Mouse (Mus musculus) hindbrain, embryonic 14.5 days (tissue): ENCODE results near the gene Gm11492. TPM values are rescaled to one million over a fixed set of nuclear protein-coding genes. Genes with fewer than 3 reads are reported as not detected.
A peak's percentile ranks its signal among the peaks of the same experiment; 100 is the strongest.

Experiments used
- ATAC-seq: fragments of 200-750 bp; cut with Nextera tagmentation; 2 replicates; pipeline ENCODE4 v1.8.0; 2017; ENCODE audit warnings: moderate number of reproducible peaks, mild to moderate bottlenecking, moderate TSS enrichment, moderate library complexity; ENCODE audit not compliant: low FRiP score
- DNase-seq: peaks from one replicate; pipeline ENCODE4 v3.0.0-alpha.2; 2015; ENCODE audit warnings: low spot score
- H3K27ac ChIP-seq: fragments of 300-500 bp; sonication (generic); 2 replicates; pipeline ENCODE4 v1.5.1; 2014; ENCODE audit warnings: mild to moderate bottlenecking, moderate library complexity
- H3K27me3 ChIP-seq: fragments of 300-500 bp; sonication (generic); 2 replicates; pipeline ENCODE4 v1.6.1; 2014; ENCODE audit warnings: mild to moderate bottlenecking, low read length, mixed read lengths; ENCODE audit not compliant: control insufficient read depth, insufficient read depth
- H3K36me3 ChIP-seq: fragments of 300-500 bp; sonication (generic); replicated peaks from 2 replicates; pipeline ENCODE4 v1.6.1; 2014; ENCODE audit not compliant: control insufficient read depth, insufficient read depth
- H3K4me1 ChIP-seq: fragments of 300-500 bp; sonication (generic); replicated peaks from 2 replicates; pipeline ENCODE4 v1.6.1; 2014; ENCODE audit warnings: antibody characterized with exemption, low read length, mixed read lengths; ENCODE audit not compliant: control insufficient read depth, insufficient read depth
- H3K4me2 ChIP-seq: fragments of 300-500 bp; sonication (generic); replicated peaks from 2 replicates; pipeline ENCODE4 v1.6.1; 2014; ENCODE audit warnings: mild to moderate bottlenecking, moderate library complexity
- H3K4me3 ChIP-seq: fragments of 300-500 bp; sonication (generic); replicated peaks from 2 replicates; pipeline ENCODE4 v1.5.1; 2014; ENCODE audit warnings: mild to moderate bottlenecking, low read length
- H3K9ac ChIP-seq: fragments of 300-500 bp; sonication (generic); 2 replicates; pipeline ENCODE4 v1.6.1; 2014
- H3K9me3 ChIP-seq: fragments of 300-500 bp; sonication (generic); 2 replicates; pipeline ENCODE4 v1.6.1; 2016; ENCODE audit warnings: low read length; ENCODE audit not compliant: control insufficient read depth
- WGBS: fragments of 180-500 bp; shearing (Covaris S2); extraction: QIAGEN DNeasy Blood & Tissue Kit; methylation state at CpG from one replicate; pipeline ENCODE4 v1.1.7; 2014; 5-methylcytosine and 5-hydroxymethylcytosine counted together
- polyA plus RNA-seq: library from polyadenylated mRNA; unstranded; fragments of >200 nt; fragmentation: Nextera tagmentation; extraction: Ambion mirVana; gene quantifications from 2 replicates; pipeline ENCODE4 v1.2.1, GENCODE M21; 2014

Gene Gm11492
- polyA plus RNA-seq, 1 experiment from 2014 or later = not detected

DNA sequence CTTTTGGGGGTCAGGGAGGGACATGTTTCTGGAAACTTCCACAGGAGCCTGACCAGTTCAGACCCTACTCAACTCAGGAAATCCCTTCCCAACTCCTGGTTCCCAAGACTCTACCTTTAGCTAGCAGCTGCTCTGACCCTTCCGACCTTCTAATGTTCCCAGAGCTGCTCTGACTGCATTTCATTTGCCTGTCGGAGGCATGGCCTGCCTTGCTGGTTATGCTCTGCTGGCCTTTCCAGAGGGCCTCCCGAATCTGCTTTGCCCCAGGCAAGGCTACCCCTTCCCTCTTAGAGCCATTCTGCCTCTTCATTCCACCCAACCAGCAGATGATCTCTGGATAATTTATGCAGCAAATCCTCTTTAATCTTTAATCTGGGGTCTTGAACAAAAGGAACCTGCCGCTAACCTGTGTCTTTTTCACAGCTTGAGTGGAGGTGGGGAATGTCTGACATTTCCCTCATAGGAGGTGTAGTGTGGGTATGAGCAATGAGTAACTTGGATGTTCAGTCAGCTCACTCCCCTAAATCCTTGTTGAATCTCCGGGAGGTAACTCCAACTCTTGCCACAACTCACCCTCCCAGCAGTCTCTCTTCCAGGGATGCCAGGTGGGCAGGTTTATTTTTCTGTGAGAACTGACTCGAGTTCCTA is 11.3 kb downstream of the Gm11492 start:
- 16% methylated on average over 6 of the region's 6 CpGs for WGBS
- H3K36me3 ChIP-seq = no peaks in the 10 kb centered on the region
- DNase-seq = no peak
- H3K27me3 ChIP-seq = no peaks in the 10 kb centered on the region
- peak overlapping the region; percentile 72 for H3K9ac ChIP-seq
- H3K27ac ChIP-seq = no peak overlapping the region
- ATAC-seq = no peak
- no peaks in the 10 kb centered on the region for H3K9me3 ChIP-seq
- peak overlapping the region; percentile 49 for H3K4me3 ChIP-seq
- H3K4me1 ChIP-seq = peaks cover 9% of the 10 kb centered on the region
- peak overlapping the region; percentile 88 for H3K4me2 ChIP-seq

DNA sequence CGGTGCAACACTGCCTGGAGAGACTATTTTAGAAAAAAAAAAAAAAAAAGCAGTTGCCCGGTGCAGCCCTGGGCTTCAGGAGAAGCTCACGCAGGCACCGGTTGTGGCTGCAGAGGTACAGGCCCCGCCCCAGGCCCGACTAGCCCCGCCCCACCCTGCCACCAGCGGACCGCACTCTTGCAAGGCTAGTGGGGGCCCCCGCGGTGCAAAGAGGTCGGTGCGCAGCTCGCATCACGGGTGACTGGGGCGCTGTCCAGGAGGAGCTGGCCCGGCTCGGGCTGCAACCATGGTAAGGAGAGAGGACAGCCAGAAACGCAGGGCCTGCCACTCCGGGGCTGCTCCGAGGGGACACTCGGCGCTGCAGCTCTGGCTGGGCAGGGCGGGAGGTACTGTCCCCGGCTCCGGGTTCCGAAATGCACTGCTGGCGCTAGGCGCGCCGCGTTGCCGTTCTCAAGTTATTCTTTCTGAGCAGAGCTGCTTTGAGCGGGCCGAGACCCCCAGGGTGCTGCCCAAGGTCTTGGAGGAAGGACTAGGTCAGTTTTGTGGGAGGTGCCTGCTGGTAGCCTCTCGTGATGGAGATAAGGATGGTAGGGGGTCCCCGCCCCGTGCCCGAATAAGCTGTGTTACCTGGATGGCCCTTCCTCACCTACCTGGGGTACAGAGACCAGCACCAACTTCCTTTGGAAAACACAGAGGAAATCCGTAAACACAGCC is 12.0 kb downstream of the Gm11492 start:
- under 1% methylated on average over 40 of the region's 40 CpGs for WGBS
- peaks cover 9% of the 10 kb centered on the region for H3K4me1 ChIP-seq
- peak overlapping the region; percentile 72 for H3K9ac ChIP-seq
- no peaks in the 10 kb centered on the region for H3K36me3 ChIP-seq
- H3K4me3 ChIP-seq = peak overlapping the region; percentile 49
- peak overlapping the region; percentile 88 for H3K4me2 ChIP-seq
- H3K27me3 ChIP-seq = no peaks in the 10 kb centered on the region
- H3K9me3 ChIP-seq = no peaks in the 10 kb centered on the region
- peak overlapping the region; percentile 7; the same call in 1 of the 2 replicates for H3K27ac ChIP-seq
- DNase-seq (peak; percentile 45), ATAC-seq (peak; percentile 61; the same call in 1 of the 2 replicates)

DNA sequence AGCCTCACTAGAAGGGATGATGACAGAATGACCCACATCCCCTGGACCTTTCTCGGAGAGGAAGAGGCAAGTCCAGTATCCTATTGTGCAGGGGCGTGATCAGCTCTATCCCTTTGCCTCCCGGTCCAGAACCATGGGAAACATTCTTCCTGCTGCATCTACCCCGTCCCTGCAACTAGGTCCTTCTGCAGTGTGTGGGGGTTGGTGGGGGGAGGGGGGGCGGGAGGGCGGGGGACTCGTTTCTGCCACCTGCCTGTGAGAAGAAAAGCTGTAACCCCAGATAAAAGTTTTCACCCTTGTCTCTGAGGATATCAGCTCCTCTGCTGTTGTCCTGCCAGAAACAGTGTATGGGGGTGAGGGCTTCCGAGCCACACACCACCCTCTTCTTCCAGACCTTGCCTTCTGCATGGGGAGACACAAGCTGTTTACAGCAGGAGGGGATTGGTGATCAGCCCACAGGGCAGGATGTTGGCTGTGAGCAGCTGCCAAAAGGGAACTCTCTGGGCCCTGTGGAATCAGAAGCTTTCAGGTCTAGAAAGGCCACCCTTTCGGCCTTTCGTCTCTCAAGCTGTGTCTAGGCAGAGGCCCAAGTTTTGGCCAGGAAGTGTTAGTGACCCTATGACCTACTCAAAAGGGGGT is 12.6 kb downstream of the Gm11492 start:
- no peaks in the 10 kb centered on the region for H3K9me3 ChIP-seq
- DNase-seq = peak; percentile 28

DNA sequence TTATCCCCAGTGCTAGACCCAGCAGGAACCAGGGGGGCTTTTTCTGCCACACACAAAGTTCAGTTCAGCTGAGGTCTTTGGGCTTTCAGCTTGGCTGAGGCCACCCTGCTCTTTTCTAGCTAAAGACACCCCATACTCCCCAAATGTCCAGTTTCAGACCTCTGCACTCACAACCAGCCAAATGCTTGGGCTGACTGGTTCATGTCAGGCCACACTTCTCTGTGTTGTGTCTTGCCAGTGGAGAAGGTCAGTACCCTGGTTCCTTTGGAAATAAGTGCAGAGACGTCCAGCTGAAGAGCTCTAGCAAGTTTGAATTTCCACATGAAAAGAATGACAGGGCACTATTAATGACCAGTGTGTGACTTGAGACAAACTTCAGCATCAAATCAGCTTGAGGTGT is 13.3 kb downstream of the Gm11492 start:
- no peaks in the 10 kb centered on the region for H3K9me3 ChIP-seq
- 0 out of 2 replicates have a peak overlapping the region, but pooled peaks have one; percentile 10 for H3K4me2 ChIP-seq
- H3K27ac ChIP-seq = no peak overlapping the region
- no peak for ATAC-seq
- WGBS = 23% methylated on average over 1 of the region's 1 CpGs
- no peak overlapping the region for H3K9ac ChIP-seq
- H3K36me3 ChIP-seq = no peaks in the 10 kb centered on the region
- no peak for DNase-seq
- H3K4me1 ChIP-seq = peaks cover 9% of the 10 kb centered on the region
- H3K4me3 ChIP-seq = no peak overlapping the region
- H3K27me3 ChIP-seq = no peaks in the 10 kb centered on the region

More for the DNA sequence above, 12.6 kb downstream of the Gm11492 start:
- Histone ChIP-seq H3K4me2 (peak overlapping the region; percentile 88), H3K36me3 (no peaks in the 10 kb centered on the region), H3K4me3 (peak overlapping the region; percentile 49), H3K27ac (0 out of 2 replicates have a peak overlapping the region, but pooled peaks have one; percentile 7), H3K9ac (peak overlapping the region; percentile 72), H3K27me3 (no peaks in the 10 kb centered on the region), H3K4me1 (peaks cover 9% of the 10 kb centered on the region)
- peak; percentile 46 for ATAC-seq
- 12% methylated on average over 10 of the region's 10 CpGs for WGBS

DNA sequence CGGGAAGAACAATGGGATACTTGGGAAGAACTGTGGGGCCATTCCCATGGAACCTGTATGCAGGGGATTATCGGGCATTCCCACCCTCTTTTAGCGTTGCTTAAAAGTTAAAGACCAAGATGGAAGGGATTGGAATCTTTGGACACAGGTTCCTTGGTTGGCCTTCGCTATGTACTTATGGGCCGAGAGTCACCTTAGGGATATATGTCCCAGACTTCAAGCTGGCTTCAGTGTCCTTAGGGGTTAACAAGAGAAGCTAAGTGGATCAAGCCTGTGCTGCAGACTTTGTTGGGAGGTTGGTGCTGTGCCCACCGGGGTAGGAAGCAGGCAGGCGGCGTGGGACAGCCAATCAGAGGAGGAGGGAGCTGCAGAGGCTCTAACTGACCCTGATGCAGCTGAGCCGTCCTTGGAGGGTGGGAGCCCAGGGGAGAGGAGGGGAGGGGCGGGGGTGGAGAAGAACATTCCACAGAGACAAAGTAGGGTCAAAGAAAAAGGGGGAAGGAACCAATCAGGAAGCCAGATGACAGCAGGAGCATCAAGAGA is 14.2 kb downstream of the Gm11492 start:
- Histone ChIP-seq H3K27me3 (no peaks in the 10 kb centered on the region), H3K27ac (no peak overlapping the region), H3K4me2 (no peak overlapping the region), H3K9ac (no peak overlapping the region), H3K9me3 (no peaks in the 10 kb centered on the region), H3K4me3 (no peak overlapping the region), H3K4me1 (peaks cover 9% of the 10 kb centered on the region), H3K36me3 (no peaks in the 10 kb centered on the region)
- 43% methylated on average over 9 of the region's 10 CpGs for WGBS
- ATAC-seq = no peak
- no peak for DNase-seq

DNA sequence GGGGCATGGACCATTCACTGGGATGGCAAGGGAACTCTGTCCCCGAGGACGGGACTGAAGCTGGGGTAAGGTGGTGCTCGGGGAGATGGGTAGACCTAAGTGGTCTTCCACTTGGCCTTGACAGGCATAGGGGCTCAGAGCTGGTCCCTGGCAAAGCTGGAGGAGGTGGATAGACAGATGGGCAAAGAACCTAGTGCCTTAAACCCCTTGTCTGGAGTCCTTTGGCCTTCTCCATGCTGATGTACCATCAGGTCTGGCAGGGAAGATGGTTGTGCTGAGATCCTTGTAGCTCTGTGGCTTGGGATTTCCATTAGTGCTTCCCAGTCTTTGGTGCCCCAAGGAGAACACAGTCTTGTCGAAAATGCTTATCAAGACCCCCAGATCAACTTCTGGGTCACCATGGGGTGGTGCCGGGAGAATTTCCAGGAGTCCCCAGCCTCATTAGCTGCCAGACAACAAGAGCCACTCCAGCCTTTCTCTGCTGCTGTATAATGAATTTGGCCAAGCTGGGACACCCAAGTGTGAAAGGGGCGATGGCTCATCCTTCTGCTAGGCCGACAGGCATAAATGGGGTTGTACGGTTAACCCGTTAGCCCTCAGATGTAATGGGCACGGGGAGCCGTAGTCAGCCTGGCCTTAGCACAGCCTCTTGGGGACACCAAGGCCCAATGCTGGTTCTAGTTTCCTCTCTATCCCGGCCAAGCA is 14.9 kb downstream of the Gm11492 start:
- H3K4me3 ChIP-seq = no peak overlapping the region
- DNase-seq (no peak), ATAC-seq (no peak)
- peaks cover 9% of the 10 kb centered on the region for H3K4me1 ChIP-seq
- H3K9me3 ChIP-seq = no peaks in the 10 kb centered on the region
- no peaks in the 10 kb centered on the region for H3K36me3 ChIP-seq
- no peak overlapping the region for H3K4me2 ChIP-seq
- WGBS = 84% methylated on average over 12 of the region's 12 CpGs
- no peak overlapping the region for H3K27ac ChIP-seq
- no peak overlapping the region for H3K9ac ChIP-seq
- H3K27me3 ChIP-seq = no peaks in the 10 kb centered on the region

DNA sequence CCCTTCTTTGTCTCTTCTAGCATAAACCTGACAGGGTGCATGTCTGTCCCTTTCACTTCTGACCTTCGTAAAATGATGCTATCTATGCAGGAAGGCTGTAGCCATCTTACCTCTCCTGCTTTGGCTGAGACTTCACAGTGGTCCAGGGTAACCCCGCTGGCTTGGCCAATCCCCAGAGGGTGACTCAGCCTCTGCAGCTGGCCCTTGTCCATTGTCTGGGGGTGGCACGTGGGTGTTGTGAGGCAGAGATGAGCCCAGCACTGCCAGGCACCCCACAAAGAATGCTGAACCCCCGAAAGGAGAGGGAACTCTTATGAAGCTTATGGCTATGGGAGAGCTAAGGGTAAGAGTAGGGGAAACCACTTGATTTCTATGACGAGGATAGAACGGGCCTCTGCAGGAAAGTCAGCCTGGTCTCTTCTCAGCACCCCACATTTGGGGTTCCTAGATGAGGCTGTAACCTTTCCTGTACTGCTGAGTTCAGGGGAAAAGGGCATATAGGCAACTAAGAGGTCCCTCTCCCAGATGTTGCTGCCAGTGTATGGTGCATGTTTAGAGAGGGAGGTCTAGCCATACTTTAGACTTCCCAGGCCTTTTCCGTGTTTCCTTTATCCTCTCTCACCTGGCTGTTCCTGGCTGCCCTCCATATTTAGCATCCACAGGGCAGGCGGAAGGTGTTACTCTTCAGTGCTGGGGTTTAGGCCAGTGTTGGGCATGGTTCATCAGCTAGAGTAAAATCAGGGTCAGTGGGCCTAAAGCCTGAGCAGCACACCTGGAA is 15.7 kb downstream of the Gm11492 start:
- DNase-seq = no peak
- Histone ChIP-seq H3K27ac (no peak overlapping the region), H3K9ac (no peak overlapping the region), H3K36me3 (no peaks in the 10 kb centered on the region), H3K4me3 (no peak overlapping the region), H3K4me2 (no peak overlapping the region), H3K27me3 (no peaks in the 10 kb centered on the region), H3K4me1 (peaks cover 9% of the 10 kb centered on the region), H3K9me3 (no peaks in the 10 kb centered on the region)
- no peak for ATAC-seq
- WGBS = 86% methylated on average over 8 of the region's 8 CpGs

DNA sequence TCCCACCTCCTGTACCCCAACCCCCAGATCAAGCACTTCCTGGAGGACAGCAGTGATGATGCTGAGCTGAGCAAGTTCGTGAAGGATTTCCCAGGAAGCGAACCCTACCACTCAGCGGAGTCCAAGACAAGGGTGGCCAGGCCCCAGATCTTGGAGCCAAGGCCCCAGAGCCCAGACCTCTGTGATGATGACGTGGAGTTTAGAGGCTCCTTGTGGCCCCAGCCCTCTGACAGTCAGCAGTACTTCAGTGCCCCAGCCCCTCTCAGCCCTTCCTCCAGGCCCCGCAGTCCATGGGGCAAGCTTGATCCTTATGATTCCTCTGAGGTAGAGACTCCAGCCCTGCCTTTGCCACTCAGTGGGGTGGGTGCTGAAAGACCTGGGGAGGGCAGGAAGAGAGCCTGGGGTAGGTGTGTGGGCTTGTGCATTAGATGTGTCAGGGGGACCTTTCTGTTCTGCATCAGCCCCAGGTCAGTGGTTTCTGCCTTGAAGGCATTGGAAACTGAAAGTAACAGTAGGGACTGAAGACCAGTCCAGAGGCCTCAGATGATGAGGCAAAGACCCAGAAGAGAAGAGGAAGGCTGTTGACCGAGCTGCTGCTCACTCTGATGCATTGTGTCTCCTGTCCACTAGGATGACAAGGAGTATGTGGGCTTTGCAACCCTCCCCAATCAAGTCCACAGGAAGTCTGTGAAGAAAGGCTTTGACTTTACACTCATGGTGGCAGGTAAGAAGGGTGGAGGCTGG is 17.0 kb downstream of the Gm11492 start:
- DNase-seq (no peak), ATAC-seq (no peak)
- Histone ChIP-seq H3K27ac (no peak overlapping the region), H3K4me3 (no peak overlapping the region), H3K4me1 (no peaks in the 10 kb centered on the region), H3K27me3 (no peaks in the 10 kb centered on the region), H3K9me3 (no peaks in the 10 kb centered on the region), H3K4me2 (no peak overlapping the region), H3K36me3 (no peaks in the 10 kb centered on the region), H3K9ac (no peak overlapping the region)
- 81% methylated on average over 6 of the region's 6 CpGs for WGBS
